Mouse (Mus musculus) cerebellum, adult 11-12 months (tissue): ENCODE data around the gene Slc2a8.
"Not testable (repeated sequence)": the region's sequence is repeated elsewhere in the genome, so short reads cannot be mapped to it uniquely, and the experiment has no call there.

Experiments used
- DNase-seq: peaks from one replicate; pipeline ENCODE4 v3.0.0; 2022

Slc2a8 gene

GRCm38 (mm10) chr2:32981725-32982271, at the start of gene Slc2a8:
Slc2a8 (minus strand) TSS chr2:32982083.
- peak; percentile 95 for DNase-seq

GRCm38 (mm10) chr2:33025040-33025439, 43.2 kb upstream of the Slc2a8 start:
- DNase-seq: no peak

GRCm38 (mm10) chr2:33024564-33024963, 42.7 kb upstream of the Slc2a8 start:
- no peak for DNase-seq

- DNase-seq: no peak
Observed at GRCm38 (mm10) chr2:33022846-33023245, 41.0 kb upstream of the Slc2a8 start.

- no peak for DNase-seq
Observed at GRCm38 (mm10) chr2:33018026-33018425, 36.1 kb upstream of the Slc2a8 start.

DNA sequence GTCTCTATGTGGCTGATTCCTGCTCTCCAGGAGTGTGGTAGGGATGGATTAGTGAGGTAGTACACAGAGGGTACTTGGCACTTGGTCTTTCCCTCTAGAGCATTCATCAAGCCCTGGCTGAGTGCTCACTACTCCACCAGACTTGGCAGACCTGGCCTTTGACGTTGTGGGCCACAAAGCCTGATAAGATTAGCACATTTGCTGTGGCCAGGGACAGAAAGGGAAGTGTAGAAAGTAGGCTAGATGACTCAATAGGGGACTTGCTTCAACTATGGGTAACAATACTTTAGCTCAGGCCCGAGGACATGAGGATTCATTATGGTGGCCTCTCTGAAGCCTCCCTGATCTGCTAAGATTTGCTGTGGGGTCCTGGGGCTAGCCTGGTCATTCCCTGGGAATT, 35.3 kb upstream of the Slc2a8 start:
- DNase-seq: no peak

- peak; percentile 98 for DNase-seq
Observed at GRCm38 (mm10) chr2:33014877-33015276, 33.0 kb upstream of the Slc2a8 start.

GRCm38 (mm10) chr2:33009055-33009454, 27.2 kb upstream of the Slc2a8 start:
- not testable (repeated sequence) for DNase-seq

DNA sequence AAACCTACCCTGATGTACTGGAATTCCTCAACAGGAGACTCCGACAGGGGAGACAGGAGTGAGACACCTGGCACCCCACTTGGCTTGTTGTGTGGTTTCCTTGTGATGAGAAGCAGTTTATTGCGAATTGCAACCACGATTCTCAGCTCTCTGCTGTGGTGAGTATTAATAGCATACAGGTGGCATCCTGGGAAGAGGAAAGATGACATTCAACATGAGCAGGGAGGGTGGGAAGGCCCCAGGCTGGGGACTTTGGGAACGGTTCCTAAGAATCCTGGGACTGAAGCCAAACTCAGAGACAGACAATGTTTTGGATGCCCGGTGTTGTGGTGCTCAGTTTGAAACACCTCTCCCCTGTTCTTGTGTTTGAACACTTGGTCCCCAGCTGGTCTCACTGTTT, 23.2 kb upstream of the Slc2a8 start:
- peak; percentile 84 for DNase-seq

- no peak for DNase-seq
Observed at GRCm38 (mm10) chr2:33002144-33002543, 20.3 kb upstream of the Slc2a8 start.

- DNase-seq: no peak
Observed at GRCm38 (mm10) chr2:32999752-33000151, 17.9 kb upstream of the Slc2a8 start.

GRCm38 (mm10) chr2:32997792-32998191, 15.9 kb upstream of the Slc2a8 start:
- peak; percentile 23 for DNase-seq

GRCm38 (mm10) chr2:32997081-32997480, 15.2 kb upstream of the Slc2a8 start:
- peak; percentile 55 for DNase-seq

DNA sequence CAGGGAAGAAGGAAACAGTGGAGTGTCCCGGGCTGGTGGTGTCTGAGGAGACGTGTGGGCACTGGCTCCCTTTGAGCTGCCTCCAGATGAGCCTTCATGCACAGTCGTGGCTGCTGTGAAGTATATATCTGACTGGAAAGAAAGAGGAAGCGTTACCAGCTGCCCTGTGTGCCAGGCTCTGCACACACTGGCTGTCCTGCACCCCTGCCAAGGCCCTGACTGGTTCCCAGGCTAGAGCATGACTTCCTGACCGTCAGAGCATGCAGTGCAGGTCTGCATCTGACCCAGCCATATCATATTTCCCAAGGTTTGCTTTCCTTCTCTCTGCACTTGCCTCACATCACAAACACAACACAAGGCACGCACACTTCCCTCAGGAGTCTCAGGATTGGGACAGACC, 10.2 kb upstream of the Slc2a8 start:
- no peak for DNase-seq

DNA sequence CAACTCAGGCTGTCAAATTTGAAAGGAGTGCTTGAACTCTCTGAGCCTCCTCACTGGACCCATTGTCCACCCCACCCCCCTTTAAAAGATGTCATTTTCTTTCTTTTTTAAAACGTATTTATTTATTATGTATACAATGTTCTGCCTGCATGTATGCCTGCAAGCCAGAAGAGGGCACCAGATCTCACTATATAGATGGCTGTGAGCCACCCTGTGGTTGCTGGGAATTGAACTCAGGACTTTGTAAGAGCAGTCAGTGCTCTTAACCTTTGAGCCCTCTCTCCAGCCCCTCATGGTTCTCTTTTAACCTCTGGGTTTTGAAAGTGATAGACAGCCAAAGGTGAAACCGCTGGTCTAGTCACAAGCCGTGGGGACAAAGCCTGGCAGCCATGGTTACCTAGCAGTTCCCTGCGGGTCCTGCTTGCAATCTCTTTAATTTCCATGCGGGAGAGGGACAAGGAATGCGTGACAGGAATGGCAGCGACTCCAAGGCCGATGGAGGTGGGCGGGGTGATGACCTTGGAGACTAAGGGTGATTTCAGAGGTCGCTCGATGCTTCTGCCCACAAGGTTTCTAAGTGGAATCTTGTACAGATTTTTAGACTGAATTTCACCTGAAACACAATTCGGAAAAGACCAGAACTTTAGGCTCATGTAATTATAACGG, 8.4 kb upstream of the Slc2a8 start:
- no peak for DNase-seq

DNA sequence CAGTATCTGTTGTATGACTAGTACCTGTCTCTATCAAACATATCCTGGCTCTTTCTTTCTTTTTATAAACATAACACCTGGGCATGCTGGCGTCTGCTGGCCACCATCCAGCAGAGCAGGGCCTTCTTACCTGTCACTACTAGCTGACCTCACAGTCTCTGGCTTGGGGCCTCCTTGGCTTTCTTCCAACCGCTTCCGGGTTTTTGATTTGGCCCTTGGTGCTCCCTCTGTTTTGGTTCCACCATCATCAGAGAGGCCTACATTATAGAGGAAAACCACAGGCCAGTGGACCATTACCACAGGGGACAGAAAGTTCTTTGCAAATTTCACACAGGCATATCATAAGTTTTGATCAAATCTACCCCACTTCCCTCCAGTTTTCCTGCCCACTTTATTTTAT, 7.5 kb upstream of the Slc2a8 start:
- no peak for DNase-seq

DNA sequence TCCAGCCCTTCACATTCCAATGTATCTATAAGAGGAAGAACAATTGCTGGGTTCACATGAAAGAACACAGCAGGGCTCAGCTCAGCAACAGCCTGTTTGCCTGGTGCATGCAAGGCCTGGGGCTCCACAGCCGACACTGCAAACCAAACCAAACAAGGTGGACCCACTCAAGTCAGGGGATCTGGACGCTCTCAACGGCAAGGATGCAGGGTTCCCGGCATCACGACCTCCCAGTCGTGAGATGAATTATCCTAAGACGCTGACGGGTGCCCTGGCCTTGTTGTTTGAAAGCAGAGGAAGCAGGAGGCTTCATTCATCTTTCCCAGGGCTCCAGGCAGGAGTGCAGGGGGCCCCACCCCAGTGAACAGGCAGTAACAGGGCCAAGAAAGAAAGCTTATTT, 4.0 kb upstream of the Slc2a8 start:
- DNase-seq: no peak

GRCm38 (mm10) chr2:32983617-32984016, 1.7 kb upstream of the Slc2a8 start:
- no peak for DNase-seq

DNA sequence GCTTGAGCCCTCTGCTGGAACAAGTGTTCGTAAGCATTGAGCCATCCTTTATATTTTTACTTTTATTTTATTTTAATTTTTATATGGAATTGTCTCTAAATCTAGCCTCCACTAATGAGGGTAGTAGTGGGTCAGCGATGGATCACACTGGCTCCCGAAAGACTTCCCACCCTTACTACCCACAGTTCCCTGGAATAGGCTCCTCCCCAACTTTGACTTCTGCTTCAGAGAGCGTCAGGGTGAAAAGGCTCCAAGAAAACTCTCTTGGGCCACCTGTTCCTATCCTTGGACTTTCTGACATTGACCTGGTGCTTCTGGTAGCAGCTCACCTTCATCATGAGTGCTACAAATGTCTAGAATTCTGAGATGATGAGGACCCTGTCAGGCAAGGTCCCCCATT, 817 bp upstream of the Slc2a8 start:
- no peak for DNase-seq

DNA sequence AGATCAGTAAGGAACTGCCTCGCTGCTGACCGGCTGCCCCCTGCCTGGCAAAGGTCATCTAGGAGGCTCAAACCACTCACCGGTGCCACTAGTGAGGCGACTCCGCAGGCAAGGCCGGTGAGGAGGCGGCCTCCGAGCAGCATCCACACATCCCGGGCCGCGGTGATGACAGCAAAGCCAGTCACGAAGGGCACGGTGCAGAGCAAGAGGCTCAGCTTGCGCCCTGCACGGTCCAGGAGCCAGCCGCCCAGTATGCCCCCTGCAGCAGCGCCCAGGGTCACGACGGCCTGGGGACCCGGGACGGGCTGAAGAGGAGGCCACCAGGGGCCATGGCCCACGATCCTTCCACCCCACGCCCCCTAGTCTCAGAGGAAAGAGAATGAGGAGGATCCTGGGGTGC, 602 bp downstream of the Slc2a8 start:
- DNase-seq: no peak

DNA sequence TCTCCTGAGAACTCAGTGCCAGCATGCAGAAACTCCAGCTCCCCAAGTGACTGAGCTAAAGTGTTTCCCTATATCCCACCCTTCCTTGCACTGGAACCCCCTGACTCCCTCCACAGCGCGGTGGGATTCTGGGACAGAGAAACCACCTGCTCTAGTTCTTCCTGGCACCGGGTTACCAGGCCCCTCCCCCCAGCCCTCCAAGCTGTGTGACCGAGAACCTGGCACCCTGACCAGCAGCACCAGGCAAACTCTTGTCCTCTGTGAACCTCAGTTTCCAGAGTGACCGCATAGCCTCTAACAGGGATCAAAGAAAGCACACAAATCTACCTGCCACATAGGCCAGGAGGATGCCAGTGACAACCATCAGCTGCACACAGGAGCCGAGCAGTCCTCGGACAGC, 2.2 kb downstream of the Slc2a8 start:
- no peak for DNase-seq

GRCm38 (mm10) chr2:32978675-32979074, 3.2 kb downstream of the Slc2a8 start:
- DNase-seq: no peak

- DNase-seq: no peak
Observed at GRCm38 (mm10) chr2:32977114-32977513, 4.8 kb downstream of the Slc2a8 start.

DNA sequence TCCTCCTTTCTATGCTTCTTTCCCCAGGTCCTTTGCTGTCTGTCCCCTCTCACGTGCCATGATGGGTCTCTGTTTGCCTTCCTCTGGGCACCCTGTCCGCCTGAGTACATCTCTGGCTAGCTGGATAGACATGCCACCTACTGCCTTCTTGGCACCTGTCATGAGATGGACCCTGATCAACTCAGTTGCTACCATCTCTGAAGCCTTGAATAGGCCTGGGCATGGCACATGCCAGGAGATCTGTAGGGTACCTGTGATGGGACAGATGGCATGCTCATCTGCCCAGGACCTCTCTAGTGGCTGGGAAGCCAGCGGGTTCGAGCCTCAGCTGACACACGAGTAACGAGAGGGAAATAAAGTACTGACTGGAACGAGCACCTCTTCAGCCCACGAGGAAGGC, 7.7 kb downstream of the Slc2a8 start:
- DNase-seq: no peak

- peak; percentile 67 for DNase-seq
Observed at GRCm38 (mm10) chr2:32971235-32971634, 10.6 kb downstream of the Slc2a8 start.
